9 mouse cellular contexts compared by ENCODE assay signal in genomic region chr8:107104547-107104946, GRCm38 (mm10). TPM values are rescaled to one million over a fixed set of nuclear protein-coding genes. Genes with fewer than 3 reads are reported as not detected.
DNase-seq lines count a peak whose midpoint lies in the region; ATAC-seq and TF ChIP-seq lines count a peak whose summit lies in the region.
"Had no signal": no experiment of that assay in that cellular context is flagged by ENCODE, and none has a peak within 500 bp of the region (broad histone marks: within the 10 kb centered on the region; RNA-seq: fewer than 3 reads in every experiment).

No protein-coding gene starts in this region.

- H3K4me1 ChIP-seq in intestine, embryonic 14.5 days (replicated peaks; ENCODE audit: control insufficient read depth, insufficient read depth, low read length) = no peaks in the 10 kb centered on the region
- H3K4me1 ChIP-seq in intestine, embryonic 15.5 days (replicated peaks) = peaks cover 4% of the 10 kb centered on the region; the same call in 1 of the 2 replicates
- 0 out of 2 replicates have a peak, but pooled peaks cover 8% of the 10 kb centered on the region for H3K4me1 ChIP-seq in heart, embryonic 10.5 days
- peaks cover 3% of the 10 kb centered on the region for H3K4me1 ChIP-seq in testis, adult 2 months (ENCODE audit: control insufficient read depth, insufficient read depth, low read length)

- no peak for ATAC-seq in intestine, embryonic 14.5 days (replicated peaks; ENCODE audit: low FRiP score, low TSS enrichment, low read depth)
- ATAC-seq in intestine, embryonic 15.5 days = no peak
- ATAC-seq in common myeloid progenitor, adult 5-6 weeks (replicated peaks; ENCODE audit: low read depth, poor library complexity, severe bottlenecking) = peak; percentile 90

- no peak overlapping the region for H3K27ac ChIP-seq in intestine, embryonic 14.5 days (ENCODE audit: low read depth)
- no peak overlapping the region for H3K27ac ChIP-seq in intestine, embryonic 15.5 days
- no peak overlapping the region for H3K27ac ChIP-seq in heart, embryonic 10.5 days
- no peak overlapping the region for H3K27ac ChIP-seq in testis, adult 2 months (ENCODE audit: control insufficient read depth, insufficient read depth, low read depth, low read length)
- H3K27ac ChIP-seq: limb, embryonic 15.5 days had no signal

- intact Hi-C loops in left cerebral cortex, postnatal 25 days (cut with DNase I) = loop anchor here (2.0 kb wide), 1 partner anchor 320 kb away; the partner anchor contains the start of gene Nob1

- H3K4me2 ChIP-seq in intestine, embryonic 14.5 days (ENCODE audit: low read length) = no peak overlapping the region
- no peak overlapping the region for H3K4me2 ChIP-seq in intestine, embryonic 15.5 days (replicated peaks)
- H3K4me2 ChIP-seq: limb, embryonic 15.5 days had no signal

- no peak overlapping the region for H3K4me3 ChIP-seq in intestine, embryonic 14.5 days (ENCODE audit: low read depth, low read length)
- no peak overlapping the region for H3K4me3 ChIP-seq in intestine, embryonic 15.5 days (replicated peaks)
- H3K4me3 ChIP-seq in heart, embryonic 10.5 days = no peak overlapping the region
- no peak overlapping the region for H3K4me3 ChIP-seq in testis, adult 2 months (ENCODE audit: control insufficient read depth, low read depth, low read length)
- H3K4me3 ChIP-seq: limb, embryonic 15.5 days had no signal

- H3K9ac ChIP-seq in intestine, embryonic 14.5 days (ENCODE audit: low read length) = no peak overlapping the region
- no peak overlapping the region for H3K9ac ChIP-seq in intestine, embryonic 15.5 days
- H3K9ac ChIP-seq: limb, embryonic 15.5 days had no signal

- no peaks in the 10 kb centered on the region for H3K27me3 ChIP-seq in intestine, embryonic 14.5 days (replicated peaks; ENCODE audit: control insufficient read depth, insufficient read depth, low read length)
- H3K27me3 ChIP-seq in intestine, embryonic 15.5 days (replicated peaks) = no peaks in the 10 kb centered on the region
- H3K27me3 ChIP-seq in heart, embryonic 10.5 days (ENCODE audit: insufficient read depth, poor library complexity, severe bottlenecking) = no peaks in the 10 kb centered on the region
- H3K27me3 ChIP-seq in testis, adult 2 months (ENCODE audit: control insufficient read depth, insufficient read depth, low read length) = no peaks in the 10 kb centered on the region
- H3K27me3 ChIP-seq: limb, embryonic 15.5 days had no signal

- DNase-seq in intestine, embryonic 14.5 days (ENCODE audit: low spot score) = peak; percentile 93
- DNase-seq in ZHBTc4 (ENCODE audit: low read depth, low spot score) = peak; percentile 87
- peak; percentile 85 for DNase-seq in heart, embryonic 10.5 days (ENCODE audit: low spot score)
- DNase-seq in left cerebral cortex, postnatal 25 days (ENCODE audit: low spot score in 2 of 2) = peak; percentile 52 to 72
- DNase-seq in natural killer cell, adult 2 months (ENCODE audit: low spot score in 2 of 2) = peak; percentile 34 to 58

- peak; percentile 65; the same call in 1 of the 2 replicates for TF ChIP-seq CTCF in testis, adult 2 months (IDR thresholded peaks at IDR 0.05; ENCODE audit: control insufficient read depth, insufficient read depth, insufficient replicate concordance, low read depth, low read length)

- 13% methylated on average over 4 of the region's 4 CpGs for WGBS in intestine, embryonic 14.5 days
- 8% methylated on average over 4 of the region's 4 CpGs for WGBS in intestine, embryonic 15.5 days
- WGBS in heart, embryonic 10.5 days = 8% methylated on average over 4 of the region's 4 CpGs

- H3K36me3 ChIP-seq in intestine, embryonic 14.5 days (ENCODE audit: control insufficient read depth, insufficient read depth, low read length) = no peaks in the 10 kb centered on the region
- no peaks in the 10 kb centered on the region for H3K36me3 ChIP-seq in intestine, embryonic 15.5 days
- H3K36me3 ChIP-seq in heart, embryonic 10.5 days = no peaks in the 10 kb centered on the region
- no peaks in the 10 kb centered on the region for H3K36me3 ChIP-seq in testis, adult 2 months (ENCODE audit: control insufficient read depth, insufficient read depth, low read length)
- H3K36me3 ChIP-seq: limb, embryonic 15.5 days had no signal

- no peak for TF ChIP-seq POLR2A in testis, adult 2 months (IDR thresholded peaks at IDR 0.05; ENCODE audit: control insufficient read depth, low read depth, low read length)

- H3K9me3 ChIP-seq in intestine, embryonic 14.5 days (ENCODE audit: control insufficient read depth, low read length) = no peaks in the 10 kb centered on the region
- H3K9me3 ChIP-seq in intestine, embryonic 15.5 days = no peaks in the 10 kb centered on the region
- H3K9me3 ChIP-seq in heart, embryonic 10.5 days = no peaks in the 10 kb centered on the region
- H3K9me3 ChIP-seq: limb, embryonic 15.5 days had no signal

RNA-seq across cellular contexts. Expression of gene Terf2, which starts 8.2 kb away (rescaled TPM):
- polyA plus RNA-seq in intestine, embryonic 14.5 days (2014; fragmentation: Nextera tagmentation; extraction: Ambion mirVana) = 14.2 and 14.9 TPM in 2 replicates
- 14.8 and 16.4 TPM in 2 replicates for polyA plus RNA-seq in intestine, embryonic 15.5 days (2015; fragmentation: Nextera tagmentation; extraction: Ambion mirVana)
- 32.9 and 37.2 TPM in 2 replicates for total RNA-seq in common myeloid progenitor, adult 5-6 weeks (2017)
- 9.9 and 13.0 TPM in 2 replicates for polyA plus RNA-seq in heart, embryonic 10.5 days (2016; fragmentation: Nextera tagmentation; extraction: Ambion mirVana)
- 10 to 100 TPM; 33.8 to 35.0 TPM for total RNA-seq in left cerebral cortex, postnatal 25 days (2021)
- polyA plus RNA-seq in testis, adult 2 months (2012; rRNA removed) = 13.6 and 14.1 TPM in 2 replicates

RNA-seq across cellular contexts. Expression of gene Tmed6, which starts 39.1 kb away (rescaled TPM):
- 9.3 and 21.3 TPM in 2 replicates for polyA plus RNA-seq in intestine, embryonic 14.5 days (2014; fragmentation: Nextera tagmentation; extraction: Ambion mirVana)
- polyA plus RNA-seq in intestine, embryonic 15.5 days (2015; fragmentation: Nextera tagmentation; extraction: Ambion mirVana) = 34.2 and 73.3 TPM in 2 replicates
- total RNA-seq in common myeloid progenitor, adult 5-6 weeks (2017) = not detected in 2 replicates
- polyA plus RNA-seq in heart, embryonic 10.5 days (2016; fragmentation: Nextera tagmentation; extraction: Ambion mirVana) = 1.7 TPM in 1 of 2 replicates, not detected in the other
- not detected for total RNA-seq in left cerebral cortex, postnatal 25 days (2021)
- 92.7 and 108 TPM in 2 replicates for polyA plus RNA-seq in testis, adult 2 months (2012; rRNA removed)
- polyA plus RNA-seq: limb, embryonic 15.5 days had no signal

RNA-seq across cellular contexts. Expression of gene Cyb5b, which starts 45.9 kb away (rescaled TPM):
- polyA plus RNA-seq in intestine, embryonic 14.5 days (2014; fragmentation: Nextera tagmentation; extraction: Ambion mirVana) = 128 and 134 TPM in 2 replicates
- 139 and 144 TPM in 2 replicates for polyA plus RNA-seq in intestine, embryonic 15.5 days (2015; fragmentation: Nextera tagmentation; extraction: Ambion mirVana)
- total RNA-seq in common myeloid progenitor, adult 5-6 weeks (2017) = 56.5 and 72.9 TPM in 2 replicates
- 92.3 and 109 TPM in 2 replicates for polyA plus RNA-seq in heart, embryonic 10.5 days (2016; fragmentation: Nextera tagmentation; extraction: Ambion mirVana)
- total RNA-seq in left cerebral cortex, postnatal 25 days (2021) = 10 to 100 TPM; 87.1 to 89.4 TPM
- polyA plus RNA-seq in testis, adult 2 months (2012; rRNA removed) = 31.2 and 31.4 TPM in 2 replicates

RNA-seq across cellular contexts. Expression of gene Nip7, which starts 47.9 kb away (rescaled TPM):
- polyA plus RNA-seq in intestine, embryonic 14.5 days (2014; fragmentation: Nextera tagmentation; extraction: Ambion mirVana) = 102 and 107 TPM in 2 replicates
- 92.5 and 97.3 TPM in 2 replicates for polyA plus RNA-seq in intestine, embryonic 15.5 days (2015; fragmentation: Nextera tagmentation; extraction: Ambion mirVana)
- total RNA-seq in common myeloid progenitor, adult 5-6 weeks (2017) = 20.4 and 28.4 TPM in 2 replicates
- 77.8 and 100 TPM in 2 replicates for polyA plus RNA-seq in heart, embryonic 10.5 days (2016; fragmentation: Nextera tagmentation; extraction: Ambion mirVana)
- total RNA-seq in left cerebral cortex, postnatal 25 days (2021) = 10 to 100 TPM; 43.0 to 46.6 TPM
- 32.1 and 37.3 TPM in 2 replicates for polyA plus RNA-seq in testis, adult 2 months (2012; rRNA removed)

RNA-seq across cellular contexts. Expression of gene Cog8, which starts 48.1 kb away (rescaled TPM):
- polyA plus RNA-seq in intestine, embryonic 14.5 days (2014; fragmentation: Nextera tagmentation; extraction: Ambion mirVana) = 37.9 and 38.7 TPM in 2 replicates
- 39.3 and 40.4 TPM in 2 replicates for polyA plus RNA-seq in intestine, embryonic 15.5 days (2015; fragmentation: Nextera tagmentation; extraction: Ambion mirVana)
- total RNA-seq in common myeloid progenitor, adult 5-6 weeks (2017) = 17.7 and 20.5 TPM in 2 replicates
- 34.4 and 40.3 TPM in 2 replicates for polyA plus RNA-seq in heart, embryonic 10.5 days (2016; fragmentation: Nextera tagmentation; extraction: Ambion mirVana)
- 10 to 100 TPM; 25.8 to 27.2 TPM for total RNA-seq in left cerebral cortex, postnatal 25 days (2021)
- polyA plus RNA-seq in testis, adult 2 months (2012; rRNA removed) = 78.6 and 87.1 TPM in 2 replicates
